Mouse (Mus musculus) hindbrain, embryonic 15.5 days (tissue): Measurements from ENCODE around the gene Chst11. TPM values are rescaled to one million over a fixed set of nuclear protein-coding genes. Genes with fewer than 3 reads are reported as not detected.
A peak's percentile ranks its signal among the peaks of the same experiment; 100 is the strongest.

Experiments
- ATAC-seq: fragments of 200-750 bp; cut with Nextera tagmentation; 2 replicates; pipeline ENCODE4 v1.8.0; 2017; ENCODE audit warnings: low read depth, moderate number of reproducible peaks, moderate TSS enrichment; ENCODE audit not compliant: low FRiP score
- H3K27ac ChIP-seq: fragments of 300-500 bp; sonication (generic); replicated peaks from 2 replicates; pipeline ENCODE4 v1.5.1; 2015; ENCODE audit warnings: mild to moderate bottlenecking, inconsistent platforms
- H3K27me3 ChIP-seq: fragments of 300-500 bp; sonication (generic); 2 replicates; pipeline ENCODE4 v1.6.1; 2015; ENCODE audit warnings: control low read depth, inconsistent platforms
- H3K36me3 ChIP-seq: fragments of 300-500 bp; sonication (generic); 2 replicates; pipeline ENCODE4 v1.6.1; 2015; ENCODE audit warnings: control low read depth, inconsistent platforms
- H3K4me1 ChIP-seq: fragments of 300-500 bp; sonication (generic); replicated peaks from 2 replicates; pipeline ENCODE4 v1.6.1; 2015; ENCODE audit warnings: control low read depth, inconsistent platforms
- H3K4me2 ChIP-seq: fragments of 300-500 bp; sonication (generic); 2 replicates; pipeline ENCODE4 v1.6.1; 2015; ENCODE audit warnings: moderate library complexity, mild to moderate bottlenecking, inconsistent platforms
- H3K4me3 ChIP-seq: fragments of 300-500 bp; sonication (generic); 2 replicates; pipeline ENCODE4 v1.5.1; 2015; ENCODE audit warnings: mild to moderate bottlenecking, inconsistent platforms
- H3K9ac ChIP-seq: fragments of 300-500 bp; sonication (generic); 2 replicates; pipeline ENCODE4 v1.6.1; 2015; ENCODE audit warnings: inconsistent platforms
- H3K9me3 ChIP-seq: fragments of 300-500 bp; sonication (generic); 2 replicates; pipeline ENCODE4 v1.6.1; 2016; ENCODE audit warnings: control low read depth, inconsistent platforms
- WGBS: fragments of 180-500 bp; shearing (Covaris S2); methylation state at CpG from one replicate; pipeline ENCODE4 v1.1.7; 2015; 5-methylcytosine and 5-hydroxymethylcytosine counted together
- polyA plus RNA-seq: library from polyadenylated mRNA; unstranded; fragments of >200 nt; fragmentation: Nextera tagmentation; extraction: Ambion mirVana; gene quantifications from 2 replicates; pipeline ENCODE4 v1.2.1, GENCODE M21; 2015

Chst11 gene
- polyA plus RNA-seq, 1 experiment from 2014 or later: 3.8 TPM

GRCm38 (mm10) chr10:83198692-83199091 is 213.4 kb downstream of the Chst11 start:
- Histone ChIP-seq H3K4me2 (no peak overlapping the region), H3K9ac (no peak overlapping the region), H3K27me3 (no peaks in the 10 kb centered on the region), H3K4me3 (no peak overlapping the region), H3K27ac (no peak overlapping the region), H3K4me1 (peaks cover 15% of the 10 kb centered on the region), H3K9me3 (no peaks in the 10 kb centered on the region), H3K36me3 (no peaks in the 10 kb centered on the region)
- no peak for ATAC-seq
- WGBS: 83% methylated on average over 5 of the region's 5 CpGs

DNA sequence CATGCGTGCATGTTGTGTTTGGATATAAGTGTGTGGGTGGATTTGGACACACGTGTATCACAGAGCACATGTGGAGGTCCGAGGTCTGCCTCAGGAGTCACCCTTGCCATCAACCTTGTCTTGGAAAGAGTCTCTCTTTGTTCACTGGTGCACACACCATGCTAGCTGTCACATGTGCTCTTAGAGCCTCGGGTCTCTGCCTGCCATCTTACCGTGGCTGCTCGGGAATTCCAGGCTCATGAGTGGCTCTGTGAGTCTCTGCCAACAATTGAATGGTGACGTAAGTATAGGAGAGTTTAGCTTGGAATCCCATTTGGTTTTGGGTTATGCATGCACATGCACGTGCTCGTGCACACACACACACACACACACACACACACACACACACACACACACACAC is 214.0 kb downstream of the Chst11 start:
- H3K9ac ChIP-seq: no peak overlapping the region
- ATAC-seq: no peak
- H3K4me3 ChIP-seq: no peak overlapping the region
- no peaks in the 10 kb centered on the region for H3K36me3 ChIP-seq
- no peaks in the 10 kb centered on the region for H3K9me3 ChIP-seq
- no peak overlapping the region for H3K4me2 ChIP-seq
- peaks cover 15% of the 10 kb centered on the region for H3K4me1 ChIP-seq
- no peaks in the 10 kb centered on the region for H3K27me3 ChIP-seq
- 73% methylated on average over 9 of the region's 9 CpGs for WGBS
- no peak overlapping the region for H3K27ac ChIP-seq

GRCm38 (mm10) chr10:83201525-83201924 is 216.2 kb downstream of the Chst11 start:
- Histone ChIP-seq H3K36me3 (no peaks in the 10 kb centered on the region), H3K4me2 (no peak overlapping the region), H3K9ac (no peak overlapping the region), H3K4me1 (no peaks in the 10 kb centered on the region), H3K4me3 (no peak overlapping the region), H3K27me3 (no peaks in the 10 kb centered on the region), H3K9me3 (no peaks in the 10 kb centered on the region), H3K27ac (no peak overlapping the region)
- 88% methylated on average over 7 of the region's 7 CpGs for WGBS
- ATAC-seq: no peak

DNA sequence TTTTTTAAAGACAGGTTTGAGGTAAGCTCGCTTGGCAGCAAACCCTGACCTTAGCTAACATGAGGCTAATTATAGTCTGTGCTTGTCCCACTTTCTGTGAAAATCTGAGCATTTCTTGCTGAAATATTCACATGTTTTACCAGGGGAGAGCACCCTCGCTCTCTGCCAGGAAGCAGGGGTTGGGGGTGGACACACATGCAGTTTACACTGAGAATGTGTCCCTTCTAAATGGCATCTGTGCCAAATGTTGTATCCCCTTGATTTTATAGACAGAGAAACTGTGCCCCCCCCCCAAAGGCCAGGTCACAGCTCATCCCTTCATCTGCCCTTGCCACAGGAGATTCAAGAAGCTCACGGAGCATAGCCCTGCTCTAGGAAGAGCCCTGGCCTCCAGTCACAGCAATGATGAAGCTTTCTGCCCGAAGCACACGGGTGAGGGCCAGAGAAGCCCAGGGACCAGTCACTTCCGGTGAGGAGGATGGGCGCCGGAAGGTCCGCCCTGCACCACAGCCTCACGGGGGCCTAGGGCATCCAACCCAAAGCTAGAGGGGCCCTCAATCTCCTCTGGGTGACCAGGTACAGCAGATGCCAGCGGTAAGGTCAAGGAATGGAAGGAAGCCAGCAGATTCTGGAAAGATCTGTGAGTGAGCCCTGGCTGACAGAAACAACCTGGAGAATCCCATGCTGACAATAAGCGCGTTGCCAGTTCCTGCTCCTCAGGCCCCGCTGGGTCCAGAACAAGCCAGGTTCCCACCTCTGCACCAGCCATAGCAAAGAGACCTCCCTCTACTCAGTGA is 217.8 kb downstream of the Chst11 start:
- Histone ChIP-seq H3K4me1 (no peaks in the 10 kb centered on the region), H3K9ac (no peak overlapping the region), H3K27me3 (no peaks in the 10 kb centered on the region), H3K27ac (no peak overlapping the region), H3K36me3 (no peaks in the 10 kb centered on the region), H3K4me3 (no peak overlapping the region), H3K9me3 (no peaks in the 10 kb centered on the region), H3K4me2 (no peak overlapping the region)
- no peak for ATAC-seq
- 84% methylated on average over 14 of the region's 14 CpGs for WGBS

DNA sequence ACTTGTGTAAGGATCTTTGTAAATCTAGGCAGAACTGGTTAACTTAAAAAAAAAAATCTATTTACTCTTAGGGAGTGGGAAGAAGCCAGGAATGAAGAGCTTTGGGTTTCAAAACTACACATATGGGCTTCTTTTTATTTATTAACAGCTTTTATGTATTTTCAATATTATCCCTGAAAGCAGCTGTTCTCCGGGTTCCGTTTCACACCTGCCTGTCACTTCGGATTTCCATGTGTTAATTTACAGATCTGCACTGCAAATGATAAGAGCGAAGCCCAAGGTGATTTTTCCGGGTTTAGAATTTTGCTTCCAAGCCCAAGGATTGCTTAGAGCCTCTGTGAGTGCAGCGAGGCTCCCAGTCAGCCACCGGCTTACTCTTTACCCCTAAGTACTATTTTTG is 223.1 kb downstream of the Chst11 start:
- Histone ChIP-seq H3K9ac (no peak overlapping the region), H3K27me3 (no peaks in the 10 kb centered on the region), H3K36me3 (no peaks in the 10 kb centered on the region), H3K4me1 (peaks cover 11% of the 10 kb centered on the region), H3K27ac (no peak overlapping the region), H3K9me3 (no peaks in the 10 kb centered on the region), H3K4me2 (no peak overlapping the region), H3K4me3 (no peak overlapping the region)
- no peak for ATAC-seq
- WGBS: 82% methylated on average over 7 of the region's 7 CpGs

DNA sequence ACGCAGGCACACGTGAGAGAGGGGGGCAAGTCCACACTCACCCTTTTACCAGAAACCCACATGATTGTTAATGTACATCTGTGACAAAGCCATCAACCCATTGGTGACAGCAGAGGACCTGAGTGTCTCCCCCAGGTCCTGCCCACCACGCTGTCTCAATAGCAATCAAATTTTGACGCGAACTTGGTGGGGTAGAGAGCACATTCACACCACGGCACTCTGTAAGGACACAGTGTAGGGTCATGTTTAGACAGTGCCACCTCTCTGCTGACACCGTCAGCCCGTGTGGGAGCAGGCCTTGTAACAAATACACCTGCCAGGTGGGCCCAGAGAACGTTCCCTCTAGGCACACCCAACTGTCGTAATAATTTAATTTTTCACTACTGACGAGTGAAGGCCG is 224.1 kb downstream of the Chst11 start:
- ATAC-seq: peak; percentile 57; the same call in 1 of the 2 replicates
- no peak overlapping the region for H3K4me3 ChIP-seq
- no peak overlapping the region for H3K4me2 ChIP-seq
- H3K9me3 ChIP-seq: no peaks in the 10 kb centered on the region
- H3K4me1 ChIP-seq: peaks cover 11% of the 10 kb centered on the region
- no peaks in the 10 kb centered on the region for H3K36me3 ChIP-seq
- H3K9ac ChIP-seq: no peak overlapping the region
- no peaks in the 10 kb centered on the region for H3K27me3 ChIP-seq
- H3K27ac ChIP-seq: no peak overlapping the region
- WGBS: 74% methylated on average over 12 of the region's 12 CpGs

DNA sequence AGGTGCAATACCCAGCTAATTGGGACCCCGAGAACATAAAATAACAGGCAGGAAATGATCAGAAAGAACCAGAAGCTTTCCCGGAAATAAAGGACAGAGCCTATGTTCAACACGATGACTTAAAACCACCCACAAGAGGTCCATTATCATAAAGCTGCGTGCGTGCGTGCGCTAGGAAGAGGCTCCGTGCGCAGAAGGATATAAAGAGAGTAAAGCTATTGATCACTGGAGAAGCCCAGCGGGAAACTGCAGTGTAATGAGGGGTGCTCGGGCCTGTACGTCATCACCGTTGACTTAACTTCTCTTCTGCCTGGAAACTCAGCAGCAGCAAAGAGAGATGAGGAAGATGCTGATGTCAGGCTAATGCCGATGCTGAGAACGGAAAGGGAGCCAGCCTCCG is 224.8 kb downstream of the Chst11 start:
- 51% methylated on average over 16 of the region's 16 CpGs for WGBS
- no peak overlapping the region for H3K9ac ChIP-seq
- no peaks in the 10 kb centered on the region for H3K9me3 ChIP-seq
- H3K27ac ChIP-seq: no peak overlapping the region
- no peaks in the 10 kb centered on the region for H3K36me3 ChIP-seq
- 0 out of 2 replicates have a peak, but pooled peaks have one; percentile 24 for ATAC-seq
- peak overlapping the region; percentile 8; the same call in 1 of the 2 replicates for H3K4me2 ChIP-seq
- H3K27me3 ChIP-seq: no peaks in the 10 kb centered on the region
- H3K4me1 ChIP-seq: peaks cover 11% of the 10 kb centered on the region
- H3K4me3 ChIP-seq: no peak overlapping the region

DNA sequence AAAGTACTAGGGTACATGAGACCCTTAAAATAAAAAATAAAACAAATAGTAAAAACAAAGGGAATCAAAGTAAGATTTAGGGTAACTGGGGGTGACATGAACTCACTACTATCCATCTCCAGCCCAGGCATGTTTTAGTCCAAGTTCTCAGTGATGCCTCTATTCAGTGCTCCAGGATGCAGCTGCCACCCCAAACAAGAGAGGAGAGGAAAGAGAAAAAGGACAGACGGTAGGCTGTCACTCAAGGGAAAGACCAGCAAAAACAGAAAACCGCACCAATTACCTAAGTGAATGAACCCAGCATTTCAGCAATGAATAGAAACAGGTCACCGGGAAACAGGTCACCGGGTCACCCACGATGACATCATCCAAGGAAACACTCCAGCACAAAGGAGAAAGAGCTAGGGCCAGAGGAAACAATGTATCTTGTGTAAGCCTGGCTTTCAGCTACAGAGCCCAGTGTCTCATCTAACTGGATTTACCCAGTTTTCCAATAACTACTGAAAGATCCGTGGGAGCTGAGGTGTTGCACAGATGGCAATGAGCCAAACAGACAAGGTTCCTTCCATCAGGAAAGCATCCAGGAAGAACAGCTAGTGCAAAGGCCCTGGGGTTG is 225.8 kb downstream of the Chst11 start:
- no peaks in the 10 kb centered on the region for H3K36me3 ChIP-seq
- no peak for ATAC-seq
- no peak overlapping the region for H3K27ac ChIP-seq
- H3K4me1 ChIP-seq: peaks cover 11% of the 10 kb centered on the region
- H3K9me3 ChIP-seq: no peaks in the 10 kb centered on the region
- WGBS: 33% methylated on average over 6 of the region's 6 CpGs
- no peak overlapping the region for H3K9ac ChIP-seq
- H3K4me2 ChIP-seq: no peak overlapping the region
- H3K4me3 ChIP-seq: no peak overlapping the region
- no peaks in the 10 kb centered on the region for H3K27me3 ChIP-seq

- H3K9ac ChIP-seq: no peak overlapping the region
- WGBS: 89% methylated on average over 4 of the region's 4 CpGs
- no peak for ATAC-seq
These were observed 227.3 kb downstream of the Chst11 start for GRCm38 (mm10) chr10:83212618-83213017.

GRCm38 (mm10) chr10:83215559-83215958 is 230.3 kb downstream of the Chst11 start:
- 66% methylated on average over 5 of the region's 5 CpGs for WGBS
- ATAC-seq: no peak
- H3K27ac ChIP-seq: no peak overlapping the region

More at GRCm38 (mm10) chr10:83212618-83213017, 227.3 kb downstream of the Chst11 start:
- peaks cover 11% of the 10 kb centered on the region for H3K4me1 ChIP-seq
- H3K9me3 ChIP-seq: no peaks in the 10 kb centered on the region
- no peaks in the 10 kb centered on the region for H3K36me3 ChIP-seq
- H3K27ac ChIP-seq: no peak overlapping the region
- H3K4me3 ChIP-seq: no peak overlapping the region
- H3K4me2 ChIP-seq: no peak overlapping the region
- H3K27me3 ChIP-seq: no peaks in the 10 kb centered on the region

DNA sequence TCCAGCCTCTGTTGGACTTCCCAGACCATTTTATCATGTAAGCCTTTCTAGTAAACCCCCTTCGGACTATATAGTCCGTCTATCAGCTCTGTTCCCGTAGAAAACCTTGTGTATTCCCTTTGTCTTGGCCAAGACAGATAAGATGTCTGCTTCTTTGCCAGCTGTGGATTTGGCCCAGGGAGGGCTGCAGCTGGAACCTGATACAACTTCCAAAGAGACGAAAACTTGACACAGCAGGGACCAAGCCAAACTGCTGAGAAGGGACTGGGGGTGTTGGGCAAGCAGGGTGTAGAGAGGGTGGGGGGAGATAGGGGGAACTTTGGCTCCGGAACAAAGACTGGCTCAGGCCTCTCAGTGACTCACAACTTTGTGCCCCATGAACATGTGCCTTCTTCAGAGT is 232.0 kb downstream of the Chst11 start:
- Histone ChIP-seq H3K9ac (no peak overlapping the region), H3K36me3 (no peaks in the 10 kb centered on the region), H3K27ac (no peak overlapping the region), H3K9me3 (no peaks in the 10 kb centered on the region), H3K4me3 (no peak overlapping the region), H3K27me3 (no peaks in the 10 kb centered on the region), H3K4me2 (no peak overlapping the region), H3K4me1 (no peaks in the 10 kb centered on the region)
- WGBS: 70% methylated on average over 5 of the region's 5 CpGs
- ATAC-seq: no peak

More at GRCm38 (mm10) chr10:83215559-83215958, 230.3 kb downstream of the Chst11 start:
- Histone ChIP-seq H3K4me1 (no peaks in the 10 kb centered on the region), H3K9ac (no peak overlapping the region), H3K4me3 (no peak overlapping the region), H3K36me3 (no peaks in the 10 kb centered on the region), H3K9me3 (no peaks in the 10 kb centered on the region), H3K27me3 (no peaks in the 10 kb centered on the region), H3K4me2 (no peak overlapping the region)

DNA sequence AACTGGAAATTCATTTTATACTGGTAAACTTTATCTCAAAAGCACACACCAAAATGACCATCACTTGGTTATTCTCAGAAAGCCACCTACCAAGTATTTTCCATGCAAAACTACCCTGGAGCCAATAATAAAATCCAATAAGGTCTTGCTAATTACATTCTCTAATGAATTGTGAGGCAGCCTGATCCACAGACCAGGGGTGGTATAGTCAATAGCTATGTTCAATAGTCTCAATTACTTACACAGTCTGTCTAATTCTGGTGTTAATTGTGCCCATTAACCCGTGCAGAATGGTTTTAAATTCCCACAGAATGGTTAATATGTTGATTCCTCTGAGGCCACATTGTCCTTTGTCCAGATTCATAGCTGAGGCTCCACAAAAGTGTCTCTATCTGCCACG is 233.5 kb downstream of the Chst11 start:
- no peak overlapping the region for H3K27ac ChIP-seq
- WGBS: 55% methylated on average over 2 of the region's 2 CpGs
- H3K4me1 ChIP-seq: no peaks in the 10 kb centered on the region

More for the DNA sequence above, 233.5 kb downstream of the Chst11 start:
- no peak for ATAC-seq
- no peaks in the 10 kb centered on the region for H3K9me3 ChIP-seq
- no peaks in the 10 kb centered on the region for H3K27me3 ChIP-seq
- no peaks in the 10 kb centered on the region for H3K36me3 ChIP-seq
- no peak overlapping the region for H3K4me2 ChIP-seq
- no peak overlapping the region for H3K9ac ChIP-seq
- no peak overlapping the region for H3K4me3 ChIP-seq
